Mouse (Mus musculus) hindbrain, embryonic 14.5 days (tissue): ENCODE results near the gene Gmeb1. TPM values are rescaled to one million over a fixed set of nuclear protein-coding genes. Genes with fewer than 3 reads are reported as not detected.
"Not testable (repeated sequence)": the region's sequence is repeated elsewhere in the genome, so short reads cannot be mapped to it uniquely, and the experiment has no call there.

Experiments used
- ATAC-seq: fragments of 200-750 bp; cut with Nextera tagmentation; 2 replicates; pipeline ENCODE4 v1.8.0; 2017; ENCODE audit warnings: moderate number of reproducible peaks, mild to moderate bottlenecking, moderate TSS enrichment, moderate library complexity; ENCODE audit not compliant: low FRiP score
- DNase-seq: peaks from one replicate; pipeline ENCODE4 v3.0.0-alpha.2; 2015; ENCODE audit warnings: low spot score
- H3K27ac ChIP-seq: fragments of 300-500 bp; sonication (generic); 2 replicates; pipeline ENCODE4 v1.5.1; 2014; ENCODE audit warnings: mild to moderate bottlenecking, moderate library complexity
- H3K27me3 ChIP-seq: fragments of 300-500 bp; sonication (generic); 2 replicates; pipeline ENCODE4 v1.6.1; 2014; ENCODE audit warnings: mild to moderate bottlenecking, low read length, mixed read lengths; ENCODE audit not compliant: control insufficient read depth, insufficient read depth
- H3K36me3 ChIP-seq: fragments of 300-500 bp; sonication (generic); replicated peaks from 2 replicates; pipeline ENCODE4 v1.6.1; 2014; ENCODE audit not compliant: control insufficient read depth, insufficient read depth
- H3K4me1 ChIP-seq: fragments of 300-500 bp; sonication (generic); replicated peaks from 2 replicates; pipeline ENCODE4 v1.6.1; 2014; ENCODE audit warnings: antibody characterized with exemption, low read length, mixed read lengths; ENCODE audit not compliant: control insufficient read depth, insufficient read depth
- H3K4me2 ChIP-seq: fragments of 300-500 bp; sonication (generic); replicated peaks from 2 replicates; pipeline ENCODE4 v1.6.1; 2014; ENCODE audit warnings: mild to moderate bottlenecking, moderate library complexity
- H3K4me3 ChIP-seq: fragments of 300-500 bp; sonication (generic); replicated peaks from 2 replicates; pipeline ENCODE4 v1.5.1; 2014; ENCODE audit warnings: mild to moderate bottlenecking, low read length
- H3K9ac ChIP-seq: fragments of 300-500 bp; sonication (generic); 2 replicates; pipeline ENCODE4 v1.6.1; 2014
- H3K9me3 ChIP-seq: fragments of 300-500 bp; sonication (generic); 2 replicates; pipeline ENCODE4 v1.6.1; 2016; ENCODE audit warnings: low read length; ENCODE audit not compliant: control insufficient read depth
- WGBS: fragments of 180-500 bp; shearing (Covaris S2); extraction: QIAGEN DNeasy Blood & Tissue Kit; methylation state at CpG from one replicate; pipeline ENCODE4 v1.1.7; 2014; 5-methylcytosine and 5-hydroxymethylcytosine counted together
- polyA plus RNA-seq: library from polyadenylated mRNA; unstranded; fragments of >200 nt; fragmentation: Nextera tagmentation; extraction: Ambion mirVana; gene quantifications from 2 replicates; pipeline ENCODE4 v1.2.1, GENCODE M21; 2014

Gmeb1 gene
- polyA plus RNA-seq, 1 experiment from 2014 or later = 36.7 TPM

DNA sequence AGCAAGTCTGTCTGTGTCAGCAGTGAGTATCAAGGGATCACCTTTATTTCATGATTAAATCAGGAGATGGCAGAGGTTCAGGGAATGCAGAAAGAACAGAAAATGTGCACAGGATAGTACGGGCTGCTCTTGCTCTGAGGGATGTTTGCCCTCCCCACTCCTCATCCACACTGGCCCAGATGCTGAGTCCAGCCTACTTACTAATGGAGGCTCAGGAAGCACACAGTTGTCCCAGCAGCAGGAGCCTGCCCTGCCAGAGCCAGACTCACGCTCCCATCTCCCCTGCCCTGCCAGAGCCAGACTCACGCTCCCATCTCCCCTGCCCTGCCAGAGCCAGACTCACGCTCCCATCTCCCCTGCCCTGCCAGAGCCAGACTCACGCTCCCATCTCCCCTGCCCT, 27.4 kb upstream of the Gmeb1 start:
- 97% methylated on average over 3 of the region's 5 CpGs for WGBS
- peaks cover 63% of the 10 kb centered on the region for H3K36me3 ChIP-seq
- not testable (repeated sequence) for ATAC-seq, DNase-seq, H3K9ac ChIP-seq, H3K4me3 ChIP-seq, H3K9me3 ChIP-seq, H3K4me1 ChIP-seq, H3K27ac ChIP-seq, H3K27me3 ChIP-seq, H3K4me2 ChIP-seq

DNA sequence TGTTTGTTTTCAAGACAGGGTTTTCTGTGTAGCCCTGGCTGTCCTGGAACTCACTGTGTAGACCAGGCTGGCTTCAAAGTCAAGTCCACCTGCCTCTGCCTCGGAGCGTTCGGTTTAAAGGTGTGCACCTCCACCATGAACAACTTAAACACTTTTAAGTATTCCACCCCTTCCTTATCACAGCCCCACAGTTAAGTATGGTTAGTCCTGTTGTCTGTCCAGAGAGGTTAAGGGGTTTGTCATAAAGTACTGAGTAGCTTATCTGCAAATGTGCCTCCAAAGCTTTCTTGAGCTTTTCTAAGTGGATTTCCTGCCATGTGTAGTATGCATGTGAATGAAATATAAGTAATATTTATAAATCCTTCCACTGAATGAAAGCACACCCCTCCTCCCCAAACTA, 14.5 kb upstream of the Gmeb1 start:
- H3K9me3 ChIP-seq = no peaks in the 10 kb centered on the region
- H3K4me2 ChIP-seq = peak overlapping the region; percentile 17; the same call in 1 of the 2 replicates
- no peaks in the 10 kb centered on the region for H3K27me3 ChIP-seq
- H3K4me3 ChIP-seq = no peak overlapping the region
- peaks cover 11% of the 10 kb centered on the region for H3K4me1 ChIP-seq
- no peaks in the 10 kb centered on the region; the same call in 1 of the 2 replicates for H3K36me3 ChIP-seq
- no peak overlapping the region for H3K9ac ChIP-seq
- 88% methylated on average over 3 of the region's 3 CpGs for WGBS
- ATAC-seq (no peak), DNase-seq (no peak)
- H3K27ac ChIP-seq = no peak overlapping the region

DNA sequence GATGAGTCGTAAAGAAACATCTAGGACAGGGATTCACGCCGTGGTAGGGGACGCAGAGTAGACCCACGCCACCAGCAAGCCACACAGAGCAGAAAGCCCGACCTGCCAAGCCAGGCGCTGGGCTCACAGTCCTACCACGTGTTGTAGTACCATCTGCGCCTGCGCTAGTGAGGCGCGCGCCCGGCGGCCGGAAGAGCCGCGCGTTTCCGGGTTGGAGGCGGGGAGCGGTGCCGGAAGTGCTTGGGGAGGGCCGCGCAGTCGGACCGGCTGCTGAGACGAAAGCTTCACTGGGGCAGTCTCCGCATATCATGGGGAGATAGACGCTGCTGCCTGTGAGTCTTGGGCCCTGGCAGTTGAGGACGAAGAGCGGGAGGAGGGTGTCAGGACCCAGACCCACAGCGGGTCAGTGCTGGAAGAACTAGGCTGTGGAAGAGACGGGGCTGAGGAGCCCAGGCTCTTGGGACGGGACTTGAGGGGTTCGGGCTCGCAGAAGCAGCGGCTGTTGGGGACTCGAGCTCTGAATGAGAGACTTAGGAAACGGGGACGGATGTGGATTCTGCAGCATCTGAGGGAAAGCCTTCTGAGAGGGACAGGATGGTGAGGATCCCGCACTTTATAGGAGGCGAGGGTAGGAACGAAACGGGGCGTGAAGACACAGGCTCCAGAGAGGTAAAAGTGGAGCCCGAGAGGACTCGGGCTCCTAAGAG, 12.9 kb upstream of the Gmeb1 start, which contains the start of gene Taf12:
Taf12 (plus strand) TSS at position 220 of the 707 bp plus-strand sequence.
- ATAC-seq (peak; percentile 92), DNase-seq (peak; percentile 97)
- no peaks in the 10 kb centered on the region for H3K27me3 ChIP-seq
- peak within 1 kb of the TSS; percentile 91 for H3K27ac ChIP-seq
- peaks cover 11% of the 10 kb centered on the region for H3K4me1 ChIP-seq
- H3K4me3 ChIP-seq = peak within 1 kb of the TSS; percentile 89
- H3K9me3 ChIP-seq = no peaks in the 10 kb centered on the region
- under 1% methylated on average over 48 of the region's 48 CpGs for WGBS
- peak within 1 kb of the TSS; percentile 88 for H3K9ac ChIP-seq
- peak within 1 kb of the TSS; percentile 87 for H3K4me2 ChIP-seq
- H3K36me3 ChIP-seq = no peaks in the 10 kb centered on the region

GRCm38 (mm10) chr4:132273166-132273565, 11.8 kb upstream of the Gmeb1 start:
- Histone ChIP-seq H3K27ac (no peak overlapping the region), H3K4me1 (peaks cover 11% of the 10 kb centered on the region), H3K9ac (peak overlapping the region; percentile 88), H3K4me2 (peak overlapping the region; percentile 87), H3K27me3 (no peaks in the 10 kb centered on the region), H3K36me3 (no peaks in the 10 kb centered on the region), H3K4me3 (peak overlapping the region; percentile 89), H3K9me3 (no peaks in the 10 kb centered on the region)
- DNase-seq (no peak), ATAC-seq (no peak)
- WGBS = 55% methylated on average over 2 of the region's 2 CpGs

GRCm38 (mm10) chr4:132269740-132270560, 8.5 kb upstream of the Gmeb1 start:
- H3K4me1 ChIP-seq = peaks cover under 1% of the 10 kb centered on the region; the same call in 1 of the 2 replicates
- WGBS = under 1% methylated on average over 35 of the region's 35 CpGs
- no peaks in the 10 kb centered on the region for H3K36me3 ChIP-seq
- ATAC-seq = peak; percentile 63
- no peaks in the 10 kb centered on the region for H3K9me3 ChIP-seq
- H3K9ac ChIP-seq = peak overlapping the region; percentile 51
- peak overlapping the region; percentile 52 for H3K4me2 ChIP-seq
- DNase-seq = peak; percentile 95
- no peaks in the 10 kb centered on the region for H3K27me3 ChIP-seq
- peak overlapping the region; percentile 22 for H3K4me3 ChIP-seq
- H3K27ac ChIP-seq = peak overlapping the region; percentile 91

GRCm38 (mm10) chr4:132268871-132269739, 7.7 kb upstream of the Gmeb1 start:
- Histone ChIP-seq H3K4me1 (no peaks in the 10 kb centered on the region; the same call in 1 of the 2 replicates), H3K9me3 (no peaks in the 10 kb centered on the region), H3K9ac (no peak overlapping the region), H3K36me3 (no peaks in the 10 kb centered on the region), H3K27me3 (no peaks in the 10 kb centered on the region), H3K4me2 (peak overlapping the region; percentile 52; the same call in 1 of the 2 replicates), H3K27ac (peak overlapping the region; percentile 91), H3K4me3 (no peak overlapping the region)
- no peak for ATAC-seq
- DNase-seq = no peak
- 10% methylated on average over 6 of the region's 6 CpGs for WGBS

DNA sequence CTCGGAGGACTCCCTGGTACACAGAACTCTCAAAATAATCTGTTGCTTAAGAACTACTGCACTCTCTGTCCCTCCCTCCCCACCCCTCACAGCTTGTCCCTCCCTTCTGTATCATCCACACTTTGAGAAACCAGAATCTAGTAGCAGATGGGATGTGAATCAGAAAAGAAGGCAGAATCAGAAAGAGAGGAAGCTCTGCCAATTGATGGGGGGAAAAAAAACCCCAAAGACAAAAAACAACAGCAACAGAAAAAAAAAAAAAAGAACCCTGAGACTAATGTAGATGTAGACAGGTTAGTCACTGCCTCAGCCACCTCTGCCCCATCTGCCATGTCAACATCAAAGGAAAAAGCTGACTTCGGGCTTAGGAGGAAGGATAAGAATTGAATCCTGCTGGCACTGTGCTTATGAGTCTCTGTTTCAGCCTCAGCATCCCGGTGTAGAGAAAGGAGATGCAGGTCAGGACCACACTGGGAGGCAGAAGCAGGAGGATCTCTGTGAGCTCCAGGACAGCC, 5.5 kb upstream of the Gmeb1 start:
- H3K27me3 ChIP-seq = no peaks in the 10 kb centered on the region
- H3K9ac ChIP-seq = no peak overlapping the region
- no peak overlapping the region for H3K27ac ChIP-seq
- no peak overlapping the region for H3K4me2 ChIP-seq
- peaks cover 2% of the 10 kb centered on the region; the same call in 1 of the 2 replicates for H3K4me1 ChIP-seq
- ATAC-seq (no peak), DNase-seq (no peak)
- no peaks in the 10 kb centered on the region for H3K36me3 ChIP-seq
- H3K4me3 ChIP-seq = no peak overlapping the region
- H3K9me3 ChIP-seq = no peaks in the 10 kb centered on the region
- WGBS = 87% methylated on average over 3 of the region's 3 CpGs

DNA sequence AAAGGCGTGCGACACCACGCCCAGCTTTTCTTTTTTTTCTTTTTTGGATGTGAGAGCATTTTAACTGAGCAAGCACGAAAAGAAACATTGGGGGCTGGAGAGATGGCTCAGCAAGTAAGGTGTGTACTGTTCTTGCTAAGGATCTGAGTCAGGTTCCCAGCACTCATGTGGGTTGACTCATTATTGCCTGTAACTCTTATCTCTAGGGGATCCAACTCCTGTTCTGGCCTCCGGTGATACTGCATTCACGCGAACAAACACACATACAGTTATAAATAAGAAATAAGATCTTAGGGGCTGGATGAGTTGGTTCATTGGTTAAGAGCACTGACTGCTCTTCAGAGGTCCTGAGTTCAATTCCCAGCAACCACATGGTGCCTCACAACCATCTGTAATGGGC, 1.9 kb upstream of the Gmeb1 start:
- Histone ChIP-seq H3K27ac (no peak overlapping the region), H3K9me3 (no peaks in the 10 kb centered on the region)

More for the DNA sequence above, 1.9 kb upstream of the Gmeb1 start:
- Histone ChIP-seq H3K9ac (no peak overlapping the region), H3K27me3 (no peaks in the 10 kb centered on the region), H3K4me1 (peaks cover 21% of the 10 kb centered on the region), H3K4me2 (no peak overlapping the region), H3K36me3 (no peaks in the 10 kb centered on the region), H3K4me3 (no peak overlapping the region)
- DNase-seq = no peak
- no peak for ATAC-seq
- WGBS = 97% methylated on average over 7 of the region's 7 CpGs
